Mouse (Mus musculus) MEL (cell line): ENCODE results near the gene Aox4. TPM values are rescaled to one million over a fixed set of nuclear protein-coding genes. Genes with fewer than 3 reads are reported as not detected.

Source experiments
- DNase-seq: peaks from one replicate; pipeline ENCODE4 v3.0.0; 2011; ENCODE audit warnings: low read depth, low spot score
- H3K27ac ChIP-seq: 2 replicates; pipeline ENCODE4 v1.5.1; 2012; ENCODE audit warnings: low read depth, mild to moderate bottlenecking, control low read depth, low read length, moderate library complexity; ENCODE audit not compliant: control insufficient read depth
- H3K27me3 ChIP-seq, 2 experiments: fragments of 150-350 bp in 1 of 2; sonication (generic) in 1 of 2; 2 replicates each; pipeline ENCODE4 v1.6.1; 2012; ENCODE audit warnings: low read length in 2 of 2, mild to moderate bottlenecking in 2 of 2, improper control_type of control experiment in 1 of 2, moderate library complexity in 1 of 2; ENCODE audit not compliant: insufficient read depth in 2 of 2, control insufficient read depth in 1 of 2
- H3K36me3 ChIP-seq, 2 experiments: 2 replicates each; pipeline ENCODE4 v1.6.1; 2012 to 2014; ENCODE audit warnings: low read length in 2 of 2, improper control_type of control experiment in 1 of 2, inconsistent platforms in 1 of 2, mild to moderate bottlenecking in 1 of 2; ENCODE audit not compliant: insufficient read depth in 2 of 2, control insufficient read depth in 1 of 2
- H3K4me1 ChIP-seq, 2 experiments: fragments of 150-350 bp in 1 of 2; sonication (generic) in 1 of 2; 2 replicates each; pipeline ENCODE4 v1.6.1; 2012; ENCODE audit warnings: low read length in 2 of 2, improper control_type of control experiment in 1 of 2, mild to moderate bottlenecking in 1 of 2; ENCODE audit not compliant: insufficient read depth in 2 of 2, control insufficient read depth in 1 of 2
- H3K4me3 ChIP-seq, 2 experiments: fragments of 150-350 bp in 1 of 2; sonication (generic) in 1 of 2; 2 replicates each; pipeline ENCODE4 v1.5.1; 2012; ENCODE audit warnings: low read depth in 2 of 2, low read length in 2 of 2, mild to moderate bottlenecking in 2 of 2, moderate library complexity in 2 of 2, control low read depth in 1 of 2, improper control_type of control experiment in 1 of 2; ENCODE audit not compliant: control insufficient read depth in 1 of 2, insufficient read depth in 1 of 2
- H3K79me2 ChIP-seq: 2 replicates; pipeline ENCODE4 v1.6.1; 2012; ENCODE audit warnings: mild to moderate bottlenecking, low read length, moderate library complexity; ENCODE audit not compliant: control insufficient read depth, poor library complexity, insufficient read depth
- H3K9ac ChIP-seq: 2 replicates; pipeline ENCODE4 v1.6.1; 2012; ENCODE audit warnings: low read depth, mild to moderate bottlenecking, control low read depth, low read length, moderate library complexity; ENCODE audit not compliant: control insufficient read depth, poor library complexity, severe bottlenecking
- H3K9me3 ChIP-seq: fragments of 150-350 bp; sonication (generic); replicated peaks from 2 replicates; pipeline ENCODE4 v1.6.1; 2012; ENCODE audit warnings: mild to moderate bottlenecking, low read length, improper control_type of control experiment, moderate library complexity; ENCODE audit not compliant: insufficient read depth
- BHLHE40 ChIP-seq: IDR thresholded peaks from 2 replicates; pipeline ENCODE4 v1.6.1; 2012; ENCODE audit warnings: low read depth, mild to moderate bottlenecking, inconsistent platforms, low read length, improper control_type of control experiment, borderline replicate concordance
- E2F4 ChIP-seq: IDR thresholded peaks from 2 replicates; pipeline ENCODE4 v1.6.1; 2011; ENCODE audit warnings: low read depth, low read length, improper control_type of control experiment, borderline replicate concordance
- ELF1 ChIP-seq: IDR thresholded peaks from 2 replicates; pipeline ENCODE4 v1.6.1; 2014; ENCODE audit warnings: low read depth, mild to moderate bottlenecking, inconsistent platforms, low read length, improper control_type of control experiment, moderate library complexity
- ETS1 ChIP-seq: IDR thresholded peaks from 2 replicates; pipeline ENCODE4 v1.6.1; 2012; ENCODE audit warnings: low read depth, mild to moderate bottlenecking, inconsistent platforms, low read length, improper control_type of control experiment, moderate library complexity
- GATA1 ChIP-seq: IDR thresholded peaks from 2 replicates; pipeline ENCODE4 v1.6.1; 2011; ENCODE audit warnings: low read depth, low read length, improper control_type of control experiment
- JUND ChIP-seq: IDR thresholded peaks from 2 replicates; pipeline ENCODE4 v1.6.1; 2011; ENCODE audit warnings: low read depth, mild to moderate bottlenecking, improper control_type of control experiment, low read length
- MAFK ChIP-seq: IDR thresholded peaks from 2 replicates; pipeline ENCODE4 v1.6.1; 2011; ENCODE audit warnings: low read depth, mild to moderate bottlenecking, low read length, improper control_type of control experiment, borderline replicate concordance
- MEF2A ChIP-seq: IDR thresholded peaks from 2 replicates; pipeline ENCODE4 v1.6.1; 2014; ENCODE audit warnings: low read depth, mild to moderate bottlenecking, inconsistent platforms, low read length, improper control_type of control experiment; ENCODE audit not compliant: poor library complexity, insufficient replicate concordance, severe bottlenecking; ENCODE audit errors: extremely low read depth
- MYC ChIP-seq: IDR thresholded peaks from 2 replicates; pipeline ENCODE4 v1.6.1; 2011; ENCODE audit warnings: low read depth, mild to moderate bottlenecking, low read length, improper control_type of control experiment, moderate library complexity
- SMC3 ChIP-seq: IDR thresholded peaks from 2 replicates; pipeline ENCODE4 v1.6.1; 2011; ENCODE audit warnings: low read depth, low read length, improper control_type of control experiment
- TCF12 ChIP-seq: IDR thresholded peaks from 2 replicates; pipeline ENCODE4 v1.6.1; 2014; ENCODE audit warnings: low read depth, mild to moderate bottlenecking, inconsistent platforms, low read length, improper control_type of control experiment, moderate library complexity
- UBTF ChIP-seq: IDR thresholded peaks from 2 replicates; pipeline ENCODE4 v1.6.1; 2012; ENCODE audit warnings: low read depth, mild to moderate bottlenecking, inconsistent platforms, low read length, improper control_type of control experiment, moderate library complexity, borderline replicate concordance; ENCODE audit not compliant: insufficient read depth
- ZKSCAN1 ChIP-seq: IDR thresholded peaks from 2 replicates; pipeline ENCODE4 v1.6.1; 2012; ENCODE audit warnings: low read depth, mild to moderate bottlenecking, inconsistent platforms, low read length, improper control_type of control experiment, moderate library complexity
- ZMIZ1 ChIP-seq: IDR thresholded peaks from 2 replicates; pipeline ENCODE4 v1.6.1; 2012; ENCODE audit warnings: low read depth, mild to moderate bottlenecking, inconsistent platforms, low read length, improper control_type of control experiment, moderate library complexity
- polyA plus RNA-seq, 2 experiments: library from polyadenylated mRNA; stranded (reverse) in 1 of 2; unstranded in 1 of 2; fragments of >175 nt in 1 of 2; fragments of >200 nt in 1 of 2; gene quantifications; 2 replicates each; pipeline versions ENCODE4 v1.2.1 to v1.2.4; 2012; ENCODE audit warnings: low replicate concordance in 2 of 2, low read depth in 1 of 2; ENCODE audit not compliant: insufficient read length in 2 of 2, insufficient read depth in 1 of 2, missing spikeins in 1 of 2
- total RNA-seq: library from RNA; depleted of rRNA; stranded (reverse); fragments of 300-350 nt; gene quantifications from 2 replicates; pipeline ENCODE4 v1.2.3, GENCODE M21; 2012

The Aox4 gene
- total and polyA plus RNA-seq, 3 experiments, result not detected

- Histone ChIP-seq H3K9me3 (no peaks in the 10 kb centered on the region), H3K4me1 (no peaks in the 10 kb centered on the region), H3K27ac (no peak overlapping the region), H3K27me3 (peaks cover 0 to 8% of the 10 kb centered on the region in 2 experiments; a peak in 2 of 4 replicates), H3K36me3 (no peaks in the 10 kb centered on the region), H3K4me3 (no peak overlapping the region), H3K79me2 (no peaks in the 10 kb centered on the region), H3K9ac (no peak overlapping the region)
- TF ChIP-seq TCF12, result no peak
- no peak for TF ChIP-seq MEF2A
- DNase-seq, result no peak
These were observed 74.3 kb downstream of the Aox4 start for GRCm38 (mm10) chr1:58284505-58284904.

DNA sequence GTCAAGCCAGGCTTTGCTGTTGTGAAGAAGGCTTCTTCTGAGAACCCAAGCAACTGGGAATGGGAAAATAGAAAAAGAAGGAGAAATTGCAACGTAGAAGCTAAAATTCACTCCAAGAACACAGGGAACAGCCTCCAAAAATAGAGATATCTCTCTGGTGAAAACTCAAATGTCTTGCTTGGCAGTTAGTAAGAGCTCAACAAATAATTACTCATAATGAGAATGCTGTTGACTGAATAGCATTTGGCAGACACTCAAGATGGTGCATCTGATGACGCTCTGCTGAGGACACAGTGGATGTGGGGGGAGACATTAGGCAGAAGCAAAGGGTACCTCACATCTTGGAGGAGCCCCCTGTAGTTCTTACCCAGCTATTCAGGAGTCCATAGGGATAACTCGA is 77.9 kb downstream of the Aox4 start:
- H3K4me3 ChIP-seq, result no peak overlapping the region
- no peak overlapping the region for H3K9ac ChIP-seq
- H3K27me3 ChIP-seq, result peaks cover 0 to 6% of the 10 kb centered on the region in 2 experiments; a peak in 2 of 4 replicates
- H3K9me3 ChIP-seq, result no peaks in the 10 kb centered on the region
- no peak overlapping the region for H3K27ac ChIP-seq
- no peaks in the 10 kb centered on the region for H3K4me1 ChIP-seq
- no peak for DNase-seq
- no peaks in the 10 kb centered on the region for H3K79me2 ChIP-seq
- H3K36me3 ChIP-seq, result no peaks in the 10 kb centered on the region
- no peak for TF ChIP-seq UBTF
- TF ChIP-seq ZMIZ1, result no peak
- no peak for TF ChIP-seq GATA1
- TF ChIP-seq MAFK, result no peak
- no peak for TF ChIP-seq JUND
- TF ChIP-seq MEF2A, result no peak

GRCm38 (mm10) chr1:58289863-58290469 is 79.8 kb downstream of the Aox4 start:
- Histone ChIP-seq H3K9me3 (no peaks in the 10 kb centered on the region), H3K79me2 (no peaks in the 10 kb centered on the region), H3K27me3 (peaks cover 0 to 6% of the 10 kb centered on the region in 2 experiments; a peak in 2 of 4 replicates), H3K4me1 (no peaks in the 10 kb centered on the region), H3K36me3 (no peaks in the 10 kb centered on the region), H3K9ac (no peak overlapping the region), H3K4me3 (no peak overlapping the region), H3K27ac (no peak overlapping the region)
- no peak for DNase-seq
- TF ChIP-seq E2F4, result no peak
- no peak for TF ChIP-seq BHLHE40
- TF ChIP-seq MYC, result no peak
- TF ChIP-seq SMC3, result no peak
- TF ChIP-seq TCF12, result no peak
- TF ChIP-seq ETS1, result no peak
- TF ChIP-seq UBTF, result no peak
- TF ChIP-seq ELF1, result no peak
- TF ChIP-seq ZMIZ1, result no peak
- no peak for TF ChIP-seq ZKSCAN1
